Mouse (Mus musculus) lung, embryonic 14.5 days (tissue): Measurements from ENCODE around the gene Iqcf1. TPM values are rescaled to one million over a fixed set of nuclear protein-coding genes. Genes with fewer than 3 reads are reported as not detected.

Experiments used
- ATAC-seq: fragments of 200-750 bp; cut with Nextera tagmentation; 2 replicates; pipeline ENCODE4 v1.8.0; 2017; ENCODE audit warnings: mild to moderate bottlenecking, moderate TSS enrichment, moderate library complexity; ENCODE audit not compliant: insufficient read depth
- DNase-seq: peaks from one replicate; pipeline ENCODE4 v3.0.0-alpha.2; 2015
- H3K27ac ChIP-seq: fragments of 300-500 bp; sonication (generic); 2 replicates; pipeline ENCODE4 v1.5.1; 2014; ENCODE audit warnings: low read depth, mild to moderate bottlenecking, moderate library complexity
- H3K27me3 ChIP-seq: fragments of 300-500 bp; sonication (generic); 2 replicates; pipeline ENCODE4 v1.6.1; 2014; ENCODE audit warnings: low read length, control low read depth; ENCODE audit not compliant: insufficient read depth
- H3K36me3 ChIP-seq: fragments of 300-500 bp; sonication (generic); 2 replicates; pipeline ENCODE4 v1.6.1; 2014; ENCODE audit warnings: control low read depth; ENCODE audit not compliant: insufficient read depth
- H3K4me1 ChIP-seq: fragments of 300-500 bp; sonication (generic); 2 replicates; pipeline ENCODE4 v1.6.1; 2014; ENCODE audit warnings: antibody characterized with exemption, control low read depth; ENCODE audit not compliant: insufficient read depth
- H3K4me2 ChIP-seq: fragments of 300-500 bp; sonication (generic); 2 replicates; pipeline ENCODE4 v1.6.1; 2014; ENCODE audit warnings: mild to moderate bottlenecking
- H3K4me3 ChIP-seq: fragments of 300-500 bp; sonication (generic); 2 replicates; pipeline ENCODE4 v1.5.1; 2014; ENCODE audit warnings: low read depth, low read length
- H3K9ac ChIP-seq: fragments of 300-500 bp; sonication (generic); 2 replicates; pipeline ENCODE4 v1.6.1; 2014
- H3K9me3 ChIP-seq: fragments of 300-500 bp; sonication (generic); 2 replicates; pipeline ENCODE4 v1.6.1; 2016; ENCODE audit warnings: low read depth, low read length, control low read depth
- CTCF ChIP-seq: IDR thresholded peaks from 2 replicates; pipeline ENCODE4 v1.5.1; 2016; ENCODE audit warnings: antibody characterized with exemption, low read depth
- WGBS: fragments of 180-500 bp; shearing (Covaris S2); extraction: QIAGEN DNeasy Blood & Tissue Kit; methylation state at CpG from one replicate; pipeline ENCODE4 v1.1.7; 2014; 5-methylcytosine and 5-hydroxymethylcytosine counted together
- polyA plus RNA-seq: library from polyadenylated mRNA; unstranded; fragments of >200 nt; fragmentation: Nextera tagmentation; extraction: Ambion mirVana; gene quantifications from 2 replicates; pipeline ENCODE4 v1.2.1, GENCODE M21; 2014

Iqcf1 gene
- polyA plus RNA-seq, 1 experiment from 2014 or later = not detected

GRCm38 (mm10) chr9:106534975-106535374, 35.2 kb downstream of the Iqcf1 start:
- ATAC-seq = no peak
- WGBS = 87% methylated on average over 11 of the region's 11 CpGs
- H3K9me3 ChIP-seq = no peaks in the 10 kb centered on the region
- H3K4me3 ChIP-seq = no peak overlapping the region
- DNase-seq = no peak
- H3K4me2 ChIP-seq = no peak overlapping the region
- H3K27ac ChIP-seq = no peak overlapping the region
- no peak for TF ChIP-seq CTCF
- H3K36me3 ChIP-seq = no peaks in the 10 kb centered on the region
- no peaks in the 10 kb centered on the region for H3K4me1 ChIP-seq
- H3K27me3 ChIP-seq = no peaks in the 10 kb centered on the region
- H3K9ac ChIP-seq = no peak overlapping the region

Other genes starting within 250 kb of the Iqcf1 start
- gene Poc1a, start 218.9 kb upstream of the Iqcf1 start, polyA plus RNA-seq = 27.1 and 29.5 TPM in 2 replicates
- gene Dusp7, start 131.3 kb upstream of the Iqcf1 start, polyA plus RNA-seq = 23.9 and 27.3 TPM in 2 replicates
- 1,268 and 1,276 TPM in 2 replicates for gene Rpl29, start 70.5 kb upstream of the Iqcf1 start, polyA plus RNA-seq
- gene Acy1, start 61.6 kb upstream of the Iqcf1 start, polyA plus RNA-seq = 33.2 and 34.9 TPM in 2 replicates
- gene Abhd14b, start 52.5 kb upstream of the Iqcf1 start, polyA plus RNA-seq = 10.0 and 11.0 TPM in 2 replicates
- gene Abhd14a, start 52.3 kb upstream of the Iqcf1 start, polyA plus RNA-seq = 46.0 and 48.4 TPM in 2 replicates
- 95.9 and 109 TPM in 2 replicates for gene Pcbp4, start 46.7 kb upstream of the Iqcf1 start, polyA plus RNA-seq
- 0.26 and 0.34 TPM in 2 replicates for gene Gpr62, start 34.0 kb upstream of the Iqcf1 start, polyA plus RNA-seq
- 45.2 and 52.7 TPM in 2 replicates for gene Rrp9, start 24.0 kb upstream of the Iqcf1 start, polyA plus RNA-seq
- gene Parp3, start 23.0 kb upstream of the Iqcf1 start, polyA plus RNA-seq = 1.6 and 2.4 TPM in 2 replicates
- gene Iqcf5, start 14.6 kb downstream of the Iqcf1 start, polyA plus RNA-seq = not detected in 2 replicates
- not detected in 2 replicates for gene Iqcf3, start 61.7 kb downstream of the Iqcf1 start, polyA plus RNA-seq
- gene Iqcf4, start 71.0 kb downstream of the Iqcf1 start, polyA plus RNA-seq = not detected in 2 replicates
- not detected in 2 replicates for gene Iqcf6, start 126.6 kb downstream of the Iqcf1 start, polyA plus RNA-seq
- gene Grm2, start 156.1 kb downstream of the Iqcf1 start, polyA plus RNA-seq = not detected in 2 replicates
- 41.3 and 47.8 TPM in 2 replicates for gene Tex264, start 186.0 kb downstream of the Iqcf1 start, polyA plus RNA-seq